Mouse (Mus musculus): ENCODE measurements at regions not wholly inside any gene's neighbourhood (a gene's known extent, or its start where the extent isn't known, plus 50 kb on each side); places are given as distances from the start of the nearest gene placed in this dataset.
A peak's percentile ranks its signal among the peaks of the same experiment; 100 is the strongest.

- no peak overlapping the region for H3K4me3 ChIP-seq
- H3K9me3 ChIP-seq = no peaks in the 10 kb centered on the region
- WGBS = 74% methylated on average over 3 of the region's 3 CpGs
- H3K9ac ChIP-seq = no peak overlapping the region
- H3K27ac ChIP-seq = no peak overlapping the region
- H3K4me2 ChIP-seq = no peak overlapping the region
- H3K36me3 ChIP-seq = no peaks in the 10 kb centered on the region
- no peaks in the 10 kb centered on the region for H3K27me3 ChIP-seq
- no peak for ATAC-seq (ENCODE audit: insufficient number of reproducible peaks, low FRiP score, low TSS enrichment, low read depth)
- no peaks in the 10 kb centered on the region for H3K4me1 ChIP-seq
These were observed 294.0 kb upstream of the Slc30a5 start for GRCm38 (mm10) chr13:101127262-101127661.

DNA sequence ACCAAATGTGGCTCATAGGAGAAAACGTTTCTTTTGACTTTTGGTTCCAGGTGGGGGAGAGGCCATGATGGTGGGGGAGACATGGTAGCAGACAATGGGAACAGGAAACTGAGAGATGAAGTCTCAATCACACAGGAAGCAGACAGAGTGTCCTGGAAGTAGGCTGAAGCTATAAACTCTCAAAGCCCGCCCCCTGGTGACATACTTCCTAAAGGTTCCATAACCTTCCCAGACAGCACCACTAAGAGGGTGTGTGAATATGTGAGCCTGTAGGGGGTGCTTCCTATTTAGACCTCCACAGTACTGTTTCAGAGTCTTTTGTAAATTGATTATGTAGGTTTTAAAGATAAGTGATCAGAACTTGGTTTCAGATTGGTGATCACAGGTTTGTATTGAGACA, 284.1 kb upstream of the Slc30a5 start:
- H3K27me3 ChIP-seq = no peaks in the 10 kb centered on the region
- WGBS = 81% methylated on average over 2 of the region's 2 CpGs
- no peaks in the 10 kb centered on the region for H3K9me3 ChIP-seq
- no peak for ATAC-seq (ENCODE audit: insufficient number of reproducible peaks, low FRiP score, low TSS enrichment, low read depth)
- H3K27ac ChIP-seq = no peak overlapping the region
- H3K9ac ChIP-seq = no peak overlapping the region
- H3K4me2 ChIP-seq = no peak overlapping the region
- no peaks in the 10 kb centered on the region for H3K4me1 ChIP-seq
- H3K36me3 ChIP-seq = no peaks in the 10 kb centered on the region
- H3K4me3 ChIP-seq = no peak overlapping the region

GRCm38 (mm10) chr13:101115296-101115695, 282.1 kb upstream of the Slc30a5 start:
- Histone ChIP-seq H3K9me3 (no peaks in the 10 kb centered on the region), H3K4me1 (no peaks in the 10 kb centered on the region), H3K4me2 (no peak overlapping the region), H3K36me3 (no peaks in the 10 kb centered on the region), H3K9ac (no peak overlapping the region), H3K27ac (no peak overlapping the region), H3K4me3 (no peak overlapping the region), H3K27me3 (no peaks in the 10 kb centered on the region)
- 71% methylated on average over 5 of the region's 5 CpGs for WGBS
- ATAC-seq (ENCODE audit: insufficient number of reproducible peaks, low FRiP score, low TSS enrichment, low read depth) = no peak

DNA sequence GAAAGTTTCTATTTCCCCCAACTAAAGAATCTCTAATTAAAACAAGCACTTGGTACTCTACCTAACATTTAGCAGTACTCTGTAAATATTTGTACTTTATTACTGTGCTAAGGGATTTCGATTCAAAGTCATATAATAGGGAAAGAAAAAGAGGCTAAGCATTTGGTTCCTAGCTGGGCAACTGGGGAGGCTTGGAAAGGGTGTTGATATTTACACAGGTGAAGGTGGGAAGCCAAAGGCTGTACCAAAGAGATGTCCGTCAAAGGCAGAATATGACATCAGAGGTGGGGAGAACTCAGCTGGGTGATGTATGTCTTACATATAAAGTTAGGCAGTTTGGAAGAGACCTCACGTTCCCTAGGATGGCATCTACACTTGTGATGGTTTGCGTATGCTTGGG, 278.9 kb upstream of the Slc30a5 start:
- Histone ChIP-seq H3K27me3 (no peaks in the 10 kb centered on the region), H3K9ac (no peak overlapping the region), H3K4me1 (no peaks in the 10 kb centered on the region), H3K36me3 (no peaks in the 10 kb centered on the region), H3K4me2 (no peak overlapping the region), H3K9me3 (no peaks in the 10 kb centered on the region), H3K27ac (no peak overlapping the region), H3K4me3 (no peak overlapping the region)
- no peak for ATAC-seq (ENCODE audit: insufficient number of reproducible peaks, low FRiP score, low TSS enrichment, low read depth)
- 71% methylated on average over 4 of the region's 4 CpGs for WGBS

DNA sequence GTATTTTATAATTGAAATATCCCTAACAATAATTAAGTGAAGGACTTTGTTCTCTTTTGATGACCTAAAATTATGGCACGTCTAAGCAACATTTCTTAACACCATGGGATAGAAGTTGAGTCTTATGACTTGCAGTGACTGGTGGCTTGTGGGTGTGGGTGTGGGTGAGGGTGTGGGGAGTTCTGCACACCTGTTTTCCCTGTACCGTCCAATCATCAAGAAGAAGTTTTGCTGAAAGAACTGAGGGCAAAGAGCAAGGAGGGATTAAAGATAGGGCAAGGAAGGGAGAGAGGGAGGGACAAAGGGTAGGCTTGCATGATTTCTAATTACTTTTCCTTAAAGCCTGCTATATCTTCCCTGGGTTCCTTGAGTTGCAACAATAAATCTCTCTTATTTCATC, 278.5 kb upstream of the Slc30a5 start:
- Histone ChIP-seq H3K4me3 (no peak overlapping the region), H3K9ac (no peak overlapping the region), H3K9me3 (no peaks in the 10 kb centered on the region), H3K4me2 (no peak overlapping the region), H3K27ac (no peak overlapping the region), H3K36me3 (no peaks in the 10 kb centered on the region), H3K27me3 (no peaks in the 10 kb centered on the region), H3K4me1 (no peaks in the 10 kb centered on the region)
- ATAC-seq (ENCODE audit: insufficient number of reproducible peaks, low FRiP score, low TSS enrichment, low read depth) = no peak
- WGBS = 64% methylated on average over 2 of the region's 2 CpGs

- no peak overlapping the region for H3K9ac ChIP-seq
- 0 out of 2 replicates have a peak, but pooled peaks cover 5% of the 10 kb centered on the region for H3K4me1 ChIP-seq
- no peak overlapping the region for H3K4me2 ChIP-seq
- no peak overlapping the region for H3K27ac ChIP-seq
- no peaks in the 10 kb centered on the region for H3K9me3 ChIP-seq
- no peak overlapping the region for H3K4me3 ChIP-seq
- H3K27me3 ChIP-seq = no peaks in the 10 kb centered on the region
- no peaks in the 10 kb centered on the region for H3K36me3 ChIP-seq
- no peak for ATAC-seq (ENCODE audit: insufficient number of reproducible peaks, low FRiP score, low TSS enrichment, low read depth)
- WGBS = 36% methylated on average over 3 of the region's 3 CpGs
These were observed 267.4 kb upstream of the Slc30a5 start for GRCm38 (mm10) chr13:101100621-101101020.

DNA sequence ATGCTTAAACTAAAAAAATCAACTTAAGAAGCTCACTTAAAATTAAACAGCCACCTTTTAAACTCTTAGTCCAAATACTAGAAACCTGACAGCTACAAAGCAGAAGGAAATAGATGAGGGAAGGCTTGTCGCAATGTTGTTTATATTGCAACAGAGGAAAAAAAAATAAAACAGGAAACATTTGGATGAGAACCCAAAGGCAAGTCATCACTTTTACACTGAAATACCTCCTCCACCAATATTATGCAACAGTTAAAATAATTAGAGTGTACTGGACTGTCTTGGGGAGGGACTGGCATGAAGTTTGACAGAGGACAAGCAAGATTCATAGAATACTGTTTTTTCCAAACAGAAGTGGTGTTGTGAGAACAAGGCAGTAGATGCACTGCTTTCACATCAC, 263.6 kb upstream of the Slc30a5 start:
- WGBS = 81% methylated on average over 1 of the region's 1 CpGs
- Histone ChIP-seq H3K4me1 (peaks cover 12% of the 10 kb centered on the region; the same call in 1 of the 2 replicates), H3K9ac (no peak overlapping the region), H3K36me3 (no peaks in the 10 kb centered on the region), H3K9me3 (no peaks in the 10 kb centered on the region), H3K4me2 (no peak overlapping the region), H3K27ac (no peak overlapping the region), H3K4me3 (no peak overlapping the region), H3K27me3 (no peaks in the 10 kb centered on the region)
- no peak for ATAC-seq (ENCODE audit: insufficient number of reproducible peaks, low FRiP score, low TSS enrichment, low read depth)

GRCm38 (mm10) chr13:101096221-101096620, 263.0 kb upstream of the Slc30a5 start:
- Histone ChIP-seq H3K36me3 (no peaks in the 10 kb centered on the region), H3K9ac (no peak overlapping the region), H3K4me3 (no peak overlapping the region), H3K4me1 (peaks cover 12% of the 10 kb centered on the region; the same call in 1 of the 2 replicates), H3K4me2 (no peak overlapping the region), H3K27me3 (no peaks in the 10 kb centered on the region), H3K27ac (no peak overlapping the region), H3K9me3 (no peaks in the 10 kb centered on the region)
- no peak for ATAC-seq (ENCODE audit: insufficient number of reproducible peaks, low FRiP score, low TSS enrichment, low read depth)
- WGBS = 80% methylated on average over 6 of the region's 6 CpGs

- Histone ChIP-seq H3K4me3 (no peak overlapping the region), H3K4me1 (peaks cover 8% of the 10 kb centered on the region; the same call in 1 of the 2 replicates), H3K4me2 (no peak overlapping the region), H3K36me3 (no peaks in the 10 kb centered on the region), H3K27ac (no peak overlapping the region), H3K9me3 (no peaks in the 10 kb centered on the region), H3K27me3 (no peaks in the 10 kb centered on the region), H3K9ac (no peak overlapping the region)
- 78% methylated on average over 6 of the region's 6 CpGs for WGBS
- no peak for ATAC-seq (ENCODE audit: insufficient number of reproducible peaks, low FRiP score, low TSS enrichment, low read depth)
These were observed 262.0 kb upstream of the Slc30a5 start for GRCm38 (mm10) chr13:101095057-101095831.

GRCm38 (mm10) chr13:101092743-101093131, 259.5 kb upstream of the Slc30a5 start:
- no peaks in the 10 kb centered on the region for H3K27me3 ChIP-seq
- no peak overlapping the region for H3K9ac ChIP-seq
- H3K4me2 ChIP-seq = peak overlapping the region; percentile 19; the same call in 1 of the 2 replicates
- peaks cover 8% of the 10 kb centered on the region; the same call in 1 of the 2 replicates for H3K4me1 ChIP-seq
- no peaks in the 10 kb centered on the region for H3K36me3 ChIP-seq
- ATAC-seq (ENCODE audit: insufficient number of reproducible peaks, low FRiP score, low TSS enrichment, low read depth) = no peak
- WGBS = 56% methylated on average over 10 of the region's 10 CpGs
- no peak overlapping the region for H3K27ac ChIP-seq
- H3K9me3 ChIP-seq = no peaks in the 10 kb centered on the region
- no peak overlapping the region for H3K4me3 ChIP-seq

- Histone ChIP-seq H3K27ac (no peak overlapping the region), H3K27me3 (no peaks in the 10 kb centered on the region), H3K4me3 (no peak overlapping the region), H3K4me1 (peaks cover 8% of the 10 kb centered on the region; the same call in 1 of the 2 replicates), H3K9me3 (no peaks in the 10 kb centered on the region), H3K36me3 (no peaks in the 10 kb centered on the region), H3K9ac (no peak overlapping the region), H3K4me2 (peak overlapping the region; percentile 19; the same call in 1 of the 2 replicates)
- 43% methylated on average over 18 of the region's 18 CpGs for WGBS
- no peak for ATAC-seq (ENCODE audit: insufficient number of reproducible peaks, low FRiP score, low TSS enrichment, low read depth)
These were observed 259.0 kb upstream of the Slc30a5 start for GRCm38 (mm10) chr13:101092033-101092742.

DNA sequence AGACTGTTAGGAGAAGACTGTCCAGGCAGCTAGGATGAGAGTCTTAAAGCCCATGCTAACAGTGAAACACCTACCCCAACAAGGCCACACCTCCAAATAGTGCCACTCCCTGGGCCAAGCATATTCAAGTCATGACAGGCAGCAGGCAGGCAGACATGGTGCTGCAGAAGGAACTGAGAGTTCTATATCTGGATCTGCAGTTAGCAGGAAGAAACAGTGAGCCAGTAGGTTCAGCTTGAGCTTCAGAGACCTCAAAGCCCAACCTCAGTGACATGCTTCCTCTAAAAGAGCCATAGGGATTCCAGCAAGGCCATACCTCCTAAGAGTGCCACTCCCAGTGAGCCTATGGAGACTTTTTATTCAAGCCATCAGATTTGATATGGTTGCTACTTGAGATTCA, 252.0 kb upstream of the Slc30a5 start:
- Histone ChIP-seq H3K27ac (no peak overlapping the region), H3K4me1 (no peaks in the 10 kb centered on the region), H3K9me3 (no peaks in the 10 kb centered on the region), H3K4me2 (no peak overlapping the region), H3K4me3 (no peak overlapping the region), H3K9ac (no peak overlapping the region), H3K36me3 (no peaks in the 10 kb centered on the region), H3K27me3 (no peaks in the 10 kb centered on the region)
- ATAC-seq (ENCODE audit: insufficient number of reproducible peaks, low FRiP score, low TSS enrichment, low read depth) = no peak

All from limb, embryonic 15.5 days (tissue).